8 mouse cellular contexts compared by ENCODE assay signal in the genomic region with DNA sequence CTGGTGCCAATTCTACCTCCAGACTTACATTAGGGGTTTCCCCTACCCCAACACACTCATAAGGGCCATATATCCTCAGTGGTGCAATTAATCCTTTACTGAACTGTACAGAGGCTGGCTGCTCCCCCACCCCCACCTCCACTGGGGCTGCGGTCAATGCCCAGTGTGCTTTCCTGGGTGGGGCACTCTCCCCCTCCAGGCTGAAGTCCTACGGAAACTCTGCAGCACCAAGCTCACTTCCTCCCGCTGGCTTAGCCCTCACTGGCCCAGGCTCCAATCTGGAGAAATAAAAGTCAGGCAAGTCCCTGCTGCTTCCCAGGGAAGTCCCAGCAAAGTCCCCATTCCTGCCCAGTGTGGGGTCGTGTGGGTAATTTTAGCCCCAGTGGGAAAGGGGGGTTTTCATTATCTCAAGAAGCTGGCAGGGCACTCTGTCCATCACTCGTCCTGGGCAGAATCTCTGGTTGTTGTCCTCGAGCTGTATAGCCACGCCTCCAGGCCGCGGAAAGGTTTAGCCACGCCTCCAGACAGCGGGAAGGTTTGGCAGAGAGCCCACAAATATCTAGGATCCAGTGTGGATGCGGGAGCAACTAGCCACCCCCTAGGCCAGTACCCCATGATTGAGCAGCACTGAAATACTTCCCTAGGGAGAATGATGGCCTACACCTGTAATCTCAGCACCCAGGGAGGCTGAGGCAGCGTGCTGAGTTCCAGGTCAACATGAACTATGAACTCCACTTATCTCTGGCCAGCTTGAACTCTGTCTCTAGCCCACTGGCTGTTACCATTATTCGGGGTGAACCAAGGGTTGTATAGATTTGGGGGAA. TPM values are rescaled to one million over a fixed set of nuclear protein-coding genes. Genes with fewer than 3 reads are reported as not detected.
DNase-seq lines count a peak whose midpoint lies in the region; ATAC-seq and TF ChIP-seq lines count a peak whose summit lies in the region.

No protein-coding gene starts in this region.

- WGBS in heart, embryonic 14.5 days: 9% methylated on average over 14 of the region's 14 CpGs
- WGBS in kidney, postnatal 0 days: 10% methylated on average over 14 of the region's 14 CpGs

- no peaks in the 10 kb centered on the region for H3K9me3 ChIP-seq in heart, embryonic 14.5 days (ENCODE audit: control insufficient read depth, low read length)
- H3K9me3 ChIP-seq in kidney, postnatal 0 days (replicated peaks; ENCODE audit: low read length): no peaks in the 10 kb centered on the region
- peaks cover 8% of the 10 kb centered on the region for H3K9me3 ChIP-seq in megakaryocyte, embryonic 14.5 days

- no peak for TF ChIP-seq CTCF in brain, embryonic 14.5 days (IDR thresholded peaks at IDR 0.05; ENCODE audit: borderline replicate concordance, extremely low read depth, insufficient read depth, insufficient read length)
- TF ChIP-seq CTCF in kidney, postnatal 0 days (IDR thresholded peaks at IDR 0.05; ENCODE audit: low read depth): no peak

- no peak for TF ChIP-seq POLR2A in brain, embryonic 14.5 days (IDR thresholded peaks at IDR 0.05; ENCODE audit: borderline replicate concordance, extremely low read depth, insufficient read depth, insufficient read length, poor library complexity, severe bottlenecking)

- no peaks in the 10 kb centered on the region for H3K27me3 ChIP-seq in heart, embryonic 14.5 days (ENCODE audit: control insufficient read depth, insufficient read depth, low read length)
- H3K27me3 ChIP-seq in kidney, postnatal 0 days (ENCODE audit: insufficient read depth, low read length): no peaks in the 10 kb centered on the region
- peaks cover 82% of the 10 kb centered on the region for H3K27me3 ChIP-seq in megakaryocyte, embryonic 14.5 days (replicated peaks)

- peaks cover 10 to 17% of the 10 kb centered on the region in 2 experiments for H3K4me1 ChIP-seq in heart, embryonic 14.5 days (ENCODE audit: control insufficient read depth in 2 of 2, insufficient read depth in 2 of 2, low read length in 2 of 2)
- H3K4me1 ChIP-seq in kidney, postnatal 0 days (replicated peaks; ENCODE audit: insufficient read depth, low read length): peaks cover 20% of the 10 kb centered on the region
- peaks cover 58% of the 10 kb centered on the region for H3K4me1 ChIP-seq in megakaryocyte, embryonic 14.5 days

- no peak overlapping the region for H3K4me3 ChIP-seq in heart, embryonic 14.5 days (ENCODE audit: control insufficient read depth in 1 of 2, insufficient read depth in 1 of 2, low read depth in 1 of 2, low read length in 2 of 2)
- no peak overlapping the region for H3K4me3 ChIP-seq in kidney, postnatal 0 days (replicated peaks; ENCODE audit: low read depth, low read length)
- H3K4me3 ChIP-seq in megakaryocyte, embryonic 14.5 days (replicated peaks): peak overlapping the region; percentile 33

- ATAC-seq in heart, embryonic 14.5 days (ENCODE audit: insufficient number of reproducible peaks, insufficient read depth, low FRiP score, low read depth): 0 out of 2 replicates have a peak, but pooled peaks have one; percentile 19
- ATAC-seq in kidney, postnatal 0 days (replicated peaks; ENCODE audit: low FRiP score, low read depth): peak; percentile 59

- H3K9ac ChIP-seq in heart, embryonic 14.5 days (ENCODE audit: low read length): no peak overlapping the region
- 0 out of 2 replicates have a peak overlapping the region, but pooled peaks have one; percentile 5 for H3K9ac ChIP-seq in kidney, postnatal 0 days (ENCODE audit: low read depth, low read length)

- peak overlapping the region; percentile 35 for H3K4me2 ChIP-seq in heart, embryonic 14.5 days (ENCODE audit: low read length)
- H3K4me2 ChIP-seq in kidney, postnatal 0 days (ENCODE audit: low read length): peak overlapping the region; percentile 9; the same call in 1 of the 2 replicates

- no peaks in the 10 kb centered on the region for H3K36me3 ChIP-seq in heart, embryonic 14.5 days (ENCODE audit: control insufficient read depth, insufficient read depth, low read length)
- H3K36me3 ChIP-seq in kidney, postnatal 0 days (ENCODE audit: insufficient read depth, low read length): no peaks in the 10 kb centered on the region
- H3K36me3 ChIP-seq in megakaryocyte, embryonic 14.5 days (replicated peaks; ENCODE audit: low read length): no peaks in the 10 kb centered on the region

- DNase-seq in CD4-positive, CD25-positive, alpha-beta regulatory T cell, adult 2 months (ENCODE audit: low read depth, low spot score): peak; percentile 47
- peak; percentile 53 for DNase-seq in brain, embryonic 14.5 days (ENCODE audit: low read depth)
- DNase-seq in kidney, postnatal 0 days (ENCODE audit: low spot score): peak; percentile 68
- peak; percentile 87 for DNase-seq in yolk sac, embryonic 10.5 days (ENCODE audit: low spot score)
- DNase-seq in testis, postnatal 10 days (ENCODE audit: low spot score): no peak
- DNase-seq in right cerebral cortex, postnatal 36 days (ENCODE audit: low spot score in 2 of 2): no peak

- H3K27ac ChIP-seq in heart, embryonic 14.5 days (replicated peaks in 1 of 2; ENCODE audit: control insufficient read depth in 1 of 2, insufficient read depth in 1 of 2, low read depth in 2 of 2, low read length in 2 of 2): no peak overlapping the region
- H3K27ac ChIP-seq in kidney, postnatal 0 days: peak overlapping the region; percentile 38; the same call in 1 of the 2 replicates

RNA-seq across cellular contexts. Expression of gene D10Jhu81e, which starts 34.4 kb away (rescaled TPM):
- polyA plus RNA-seq in brain, embryonic 14.5 days (2012; rRNA removed): 60.2 and 75.5 TPM in 2 replicates
- 24.2 and 36.2 TPM in 2 replicates for polyA plus RNA-seq in heart, embryonic 14.5 days (2014; fragmentation: Nextera tagmentation; extraction: Ambion mirVana)
- 55.9 and 60.9 TPM in 2 replicates for polyA plus RNA-seq in kidney, postnatal 0 days (2015; fragmentation: Nextera tagmentation; extraction: Ambion mirVana)
- polyA plus RNA-seq in megakaryocyte, embryonic 14.5 days (2012; ENCODE audit: insufficient read depth, low replicate concordance): 44.9 and 59.7 TPM in 2 replicates

RNA-seq across cellular contexts. Expression of gene Pwp2, which starts 49.8 kb away (rescaled TPM):
- 18.7 and 19.6 TPM in 2 replicates for polyA plus RNA-seq in brain, embryonic 14.5 days (2012; rRNA removed)
- polyA plus RNA-seq in heart, embryonic 14.5 days (2014; fragmentation: Nextera tagmentation; extraction: Ambion mirVana): 8.4 and 8.6 TPM in 2 replicates
- polyA plus RNA-seq in kidney, postnatal 0 days (2015; fragmentation: Nextera tagmentation; extraction: Ambion mirVana): 13.2 and 13.6 TPM in 2 replicates
- 1.3 and 2.9 TPM in 2 replicates for polyA plus RNA-seq in megakaryocyte, embryonic 14.5 days (2012; ENCODE audit: insufficient read depth, low replicate concordance)

Comparison
In these comparisons a context has a peak if more than half of its experiments do, and no peak if none do; other contexts are left out.
1. DNase-seq: peak in CD4-positive, CD25-positive, alpha-beta regulatory T cell, adult 2 months (single experiment), brain, embryonic 14.5 days (single experiment), kidney, postnatal 0 days (single experiment) and yolk sac, embryonic 10.5 days (single experiment); none in testis, postnatal 10 days (single experiment) and right cerebral cortex, postnatal 36 days (0 of 2).